Mouse (Mus musculus): ENCODE results near the gene Mcoln2. TPM values are rescaled to one million over a fixed set of nuclear protein-coding genes. Genes with fewer than 3 reads are reported as not detected.
"Not testable (repeated sequence)": the region's sequence is repeated elsewhere in the genome, so short reads cannot be mapped to it uniquely, and the experiment has no call there.

The Mcoln2 gene
- total and polyA plus RNA-seq, 3 experiments, result 31.0 to 34.9 (median 32.0) TPM

GRCm38 (mm10) chr3:146209759-146210158, 60.1 kb downstream of the Mcoln2 start:
- H3K27me3 ChIP-seq (replicated peaks); H3K27ac ChIP-seq (ENCODE audit: insufficient read depth, low read depth); H3K79me2 ChIP-seq (replicated peaks; ENCODE audit: control insufficient read depth, extremely low read depth, insufficient read depth, poor library complexity, severe bottlenecking); H3K4me3 ChIP-seq (replicated peaks in 1 of 3; ENCODE audit: low read depth in 2 of 3, low read length in 2 of 3, poor library complexity in 1 of 3); DNase-seq (ENCODE audit: extremely low read depth); H3K4me2 ChIP-seq (ENCODE audit: insufficient read depth, low read depth, poor library complexity, severe bottlenecking); dilution Hi-C loops (cut with MboI; ENCODE audit: extremely low pct_ligation_motif_present, extremely low pct_unique_long_range_greater_than_20kb, low sequenced_read_pairs); in situ Hi-C loops (cut with MboI; ENCODE audit: low pct_ligation_motif_present, low pct_unique_long_range_greater_than_20kb, low sequenced_read_pairs); H3K9ac ChIP-seq (ENCODE audit: insufficient read depth, low read depth); H3K36me3 ChIP-seq (replicated peaks in 1 of 2; ENCODE audit: control insufficient read depth in 1 of 2, insufficient read depth in 1 of 2, low read length in 1 of 2); H3K9me3 ChIP-seq (replicated peaks; ENCODE audit: low read length): not testable (repeated sequence)
- peak; percentile 26; the same call in 1 of the 2 replicates for TF ChIP-seq BHLHE40 (IDR thresholded peaks at IDR 0.05; ENCODE audit: low read depth, low read length)
- TF ChIP-seq CHD2 (IDR thresholded peaks at IDR 0.05; ENCODE audit: low read length), result peak; percentile 48; the same call in 1 of the 2 replicates
- peak; percentile 71; the same call in 1 of the 2 replicates for TF ChIP-seq RCOR1 (conservative IDR thresholded peaks at IDR 0.05; ENCODE audit: low read depth, low read length)
- TF ChIP-seq JUND (conservative IDR thresholded peaks at IDR 0.05; ENCODE audit: low read depth, low read length), result peak; percentile 64; the same call in 1 of the 2 replicates
- TF ChIP-seq IRF4 (IDR thresholded peaks at IDR 0.05; ENCODE audit: low read depth, low read length), result peak; percentile 77
- TF ChIP-seq JUN (IDR thresholded peaks at IDR 0.05; ENCODE audit: insufficient read depth, low read depth, low read length), result peak; percentile 67; the same call in 1 of the 2 replicates
- TF ChIP-seq EP300 (IDR thresholded peaks at IDR 0.05; ENCODE audit: low read length), result peak; percentile 92
- peaks cover 17 to 49% of the 10 kb centered on the region in 2 experiments for H3K4me1 ChIP-seq (ENCODE audit: control insufficient read depth in 1 of 2, insufficient read depth in 2 of 2)

GRCm38 (mm10) chr3:146211141-146211747, 61.6 kb downstream of the Mcoln2 start:
- H3K4me1 ChIP-seq (ENCODE audit: control insufficient read depth in 1 of 2, insufficient read depth in 2 of 2), result peaks cover 20 to 64% of the 10 kb centered on the region in 2 experiments
- no peak overlapping the region for H3K27ac ChIP-seq (ENCODE audit: insufficient read depth, low read depth)
- H3K4me3 ChIP-seq (replicated peaks in 1 of 3; ENCODE audit: low read depth in 2 of 3, low read length in 2 of 3, poor library complexity in 1 of 3), result no peak overlapping the region
- H3K36me3 ChIP-seq (replicated peaks in 1 of 2; ENCODE audit: control insufficient read depth in 1 of 2, insufficient read depth in 1 of 2, low read length in 1 of 2), result no peaks in the 10 kb centered on the region
- dilution Hi-C loops (cut with MboI; ENCODE audit: extremely low pct_ligation_motif_present, extremely low pct_unique_long_range_greater_than_20kb, low sequenced_read_pairs) (no loop called here), in situ Hi-C loops (cut with MboI; ENCODE audit: low pct_ligation_motif_present, low pct_unique_long_range_greater_than_20kb, low sequenced_read_pairs) (no loop called here)
- H3K9me3 ChIP-seq (replicated peaks; ENCODE audit: low read length), result no peaks in the 10 kb centered on the region
- peak overlapping the region; percentile 10; the same call in 1 of the 2 replicates for H3K9ac ChIP-seq (ENCODE audit: insufficient read depth, low read depth)
- DNase-seq (ENCODE audit: extremely low read depth), result no peak
- peaks cover 4% of the 10 kb centered on the region for H3K27me3 ChIP-seq (replicated peaks)
- TF ChIP-seq RCOR1 (conservative IDR thresholded peaks at IDR 0.05; ENCODE audit: low read depth, low read length), result no peak
- TF ChIP-seq NELFE (IDR thresholded peaks at IDR 0.05; ENCODE audit: low read depth, low read length), result peak; percentile 4; the same call in 1 of the 2 replicates
- TF ChIP-seq TBP (conservative IDR thresholded peaks at IDR 0.05; ENCODE audit: low read depth, low read length), result peak; percentile 74
- 0 out of 2 replicates have a peak, but pooled peaks have one; percentile 23 for TF ChIP-seq JUND (conservative IDR thresholded peaks at IDR 0.05; ENCODE audit: low read depth, low read length)
- 0 out of 2 replicates have a peak, but pooled peaks have one; percentile 17 for TF ChIP-seq ZNF384 (IDR thresholded peaks at IDR 0.05; ENCODE audit: low read depth, low read length)
- 0 out of 2 replicates have a peak, but pooled peaks have one; percentile 8 for TF ChIP-seq EP300 (IDR thresholded peaks at IDR 0.05; ENCODE audit: low read length)
- no peak for TF ChIP-seq HCFC1 (IDR thresholded peaks at IDR 0.05; ENCODE audit: low read depth, low read length)
- TF ChIP-seq ZMIZ1 (IDR thresholded peaks at IDR 0.05; ENCODE audit: low read depth, low read length), result peak; percentile 82; the same call in 1 of the 2 replicates
- H3K4me2 ChIP-seq (ENCODE audit: insufficient read depth, low read depth, poor library complexity, severe bottlenecking), result 0 out of 2 replicates have a peak overlapping the region, but pooled peaks have one; percentile 9
- no peaks in the 10 kb centered on the region for H3K79me2 ChIP-seq (replicated peaks; ENCODE audit: control insufficient read depth, extremely low read depth, insufficient read depth, poor library complexity, severe bottlenecking)
